10 mouse cellular contexts compared by ENCODE assay signal in genomic region chr11:77409879-77410278, GRCm38 (mm10). TPM values are rescaled to one million over a fixed set of nuclear protein-coding genes. Genes with fewer than 3 reads are reported as not detected.
DNase-seq lines count a peak whose midpoint lies in the region; ATAC-seq lines count a peak whose summit lies in the region.
"Had no signal": no experiment of that assay in that cellular context is flagged by ENCODE, and none has a peak within 500 bp of the region (broad histone marks: within the 10 kb centered on the region; RNA-seq: fewer than 3 reads in every experiment).

No protein-coding gene starts in this region.

- peaks cover 18% of the 10 kb centered on the region for H3K36me3 ChIP-seq in heart, embryonic 15.5 days
- no peaks in the 10 kb centered on the region for H3K36me3 ChIP-seq in limb, embryonic 15.5 days

- no peak overlapping the region for H3K4me2 ChIP-seq in heart, embryonic 15.5 days
- no peak overlapping the region for H3K4me2 ChIP-seq in limb, embryonic 15.5 days
- H3K4me2 ChIP-seq: hindbrain, embryonic 15.5 days had no signal

- peaks cover 12% of the 10 kb centered on the region for H3K4me1 ChIP-seq in brown adipose tissue, adult 24 weeks (ENCODE audit: control insufficient read depth, insufficient read depth, insufficient read length, low read length)
- H3K4me1 ChIP-seq in heart, embryonic 15.5 days (replicated peaks) = peaks cover 10% of the 10 kb centered on the region
- no peaks in the 10 kb centered on the region for H3K4me1 ChIP-seq in limb, embryonic 15.5 days
- H3K4me1 ChIP-seq: hindbrain, embryonic 15.5 days had no signal

- H3K27me3 ChIP-seq in heart, embryonic 15.5 days = no peaks in the 10 kb centered on the region
- no peaks in the 10 kb centered on the region for H3K27me3 ChIP-seq in limb, embryonic 15.5 days
- H3K27me3 ChIP-seq: hindbrain, embryonic 15.5 days had no signal

- H3K9ac ChIP-seq in heart, embryonic 15.5 days = no peak overlapping the region
- no peak overlapping the region for H3K9ac ChIP-seq in limb, embryonic 15.5 days
- H3K9ac ChIP-seq: hindbrain, embryonic 15.5 days had no signal

- DNase-seq in left cerebral cortex, adult 11 months (ENCODE audit: low spot score) = peak; percentile 13
- no peak for DNase-seq in left cerebral cortex, adult 18-20 months (ENCODE audit: low spot score in 2 of 2)
- DNase-seq in skeletal muscle tissue, adult 2 months (ENCODE audit: low read depth, low spot score) = peak; percentile 32
- DNase-seq in retina, embryonic 14.5 days (ENCODE audit: low spot score) = no peak
- DNase-seq in frontal cortex, postnatal 25 days (ENCODE audit: low spot score in 2 of 2) = no peak

- H3K4me3 ChIP-seq in brown adipose tissue, adult 24 weeks (ENCODE audit: insufficient read depth, low read depth, low read length) = no peak overlapping the region
- no peak overlapping the region for H3K4me3 ChIP-seq in heart, embryonic 15.5 days
- no peak overlapping the region for H3K4me3 ChIP-seq in limb, embryonic 15.5 days
- H3K4me3 ChIP-seq: hindbrain, embryonic 15.5 days had no signal

- H3K27ac ChIP-seq in brown adipose tissue, adult 24 weeks (replicated peaks; ENCODE audit: low read depth, low read length) = 0 out of 2 replicates have a peak overlapping the region, but pooled peaks have one; percentile 1
- peak overlapping the region; percentile 60 for H3K27ac ChIP-seq in heart, embryonic 15.5 days
- H3K27ac ChIP-seq in limb, embryonic 15.5 days = 0 out of 2 replicates have a peak overlapping the region, but pooled peaks have one; percentile 43
- H3K27ac ChIP-seq: hindbrain, embryonic 15.5 days had no signal

- WGBS in heart, embryonic 15.5 days = 70% methylated on average over 6 of the region's 6 CpGs
- 68% methylated on average over 6 of the region's 6 CpGs for WGBS in limb, embryonic 15.5 days

- 0 out of 2 replicates have a peak, but pooled peaks have one; percentile 69 for ATAC-seq in heart, embryonic 15.5 days (replicated peaks; ENCODE audit: insufficient number of reproducible peaks, insufficient read depth, low FRiP score, low read depth)
- ATAC-seq in limb, embryonic 15.5 days (ENCODE audit: insufficient number of reproducible peaks, low FRiP score, low TSS enrichment, low read depth) = no peak

- H3K9me3 ChIP-seq in heart, embryonic 15.5 days (replicated peaks) = no peaks in the 10 kb centered on the region
- H3K9me3 ChIP-seq in limb, embryonic 15.5 days = no peaks in the 10 kb centered on the region
- H3K9me3 ChIP-seq: G1E; hindbrain, embryonic 15.5 days had no signal

RNA-seq across cellular contexts. Expression of gene Coro6, which starts 52.3 kb away (rescaled TPM):
- total RNA-seq in left cerebral cortex, adult 18-20 months (2021) = 10 to 100 TPM; 37.6 to 48.5 TPM
- polyA plus RNA-seq in brown adipose tissue, adult 24 weeks (2012; ENCODE audit: insufficient read depth, insufficient read length, missing spikeins) = 1.7 and 5.1 TPM in 2 replicates
- polyA plus RNA-seq in heart, embryonic 15.5 days (2015; fragmentation: Nextera tagmentation; extraction: Ambion mirVana) = 42.4 and 43.7 TPM in 2 replicates
- 2.2 and 8.0 TPM in 2 replicates for polyA plus RNA-seq in limb, embryonic 15.5 days (2015; fragmentation: Nextera tagmentation; extraction: Ambion mirVana)
- polyA plus RNA-seq: G1E had no signal

Comparison
In these comparisons a context has a peak if more than half of its experiments do, and no peak if none do; other contexts are left out.
1. DNase-seq: peak in left cerebral cortex, adult 11 months (single experiment) and skeletal muscle tissue, adult 2 months (single experiment); none in left cerebral cortex, adult 18-20 months (0 of 2), retina, embryonic 14.5 days (single experiment) and frontal cortex, postnatal 25 days (0 of 2).
2. H3K27ac ChIP-seq: peak in every context shown above with its lines; median percentile 60 in heart, embryonic 15.5 days; 43 in limb, embryonic 15.5 days; 1 in brown adipose tissue, adult 24 weeks.